In genomic region chr3:87901036-87901624, GRCm38 (mm10) we compare ENCODE assay signal across 16 mouse cellular contexts. TPM values are rescaled to one million over a fixed set of nuclear protein-coding genes. Genes with fewer than 3 reads are reported as not detected.
DNase-seq lines count a peak whose midpoint lies in the region; ATAC-seq and TF ChIP-seq lines count a peak whose summit lies in the region.
"Had no signal": no experiment of that assay in that cellular context is flagged by ENCODE, and none has a peak within 500 bp of the region (broad histone marks: within the 10 kb centered on the region; RNA-seq: fewer than 3 reads in every experiment).

No protein-coding gene starts in this region.

- no peaks in the 10 kb centered on the region for H3K9me3 ChIP-seq in liver, embryonic 12.5 days (replicated peaks)
- H3K9me3 ChIP-seq: forebrain, embryonic 12.5 days; limb, embryonic 13.5 days had no signal

- WGBS in spleen, adult 2 months = 4% methylated on average over 1 of the region's 1 CpGs
- WGBS in liver, embryonic 12.5 days (ENCODE audit: insufficient replicate concordance) = 4% methylated on average over 1 of the region's 1 CpGs

- no peak for TF ChIP-seq CTCF in spleen, adult 2 months (IDR thresholded peaks at IDR 0.05; ENCODE audit: extremely low read depth, insufficient read depth, insufficient read length, insufficient replicate concordance)

- no peaks in the 10 kb centered on the region for H3K36me3 ChIP-seq in spleen, adult 2 months (ENCODE audit: control insufficient read depth, insufficient read depth, low read length)
- H3K36me3 ChIP-seq in liver, embryonic 12.5 days = no peaks in the 10 kb centered on the region
- no peaks in the 10 kb centered on the region for H3K36me3 ChIP-seq in splenic B cell, adult 2 months (ENCODE audit: control insufficient read depth, insufficient read depth, low read length, poor library complexity, severe bottlenecking)
- H3K36me3 ChIP-seq: forebrain, embryonic 12.5 days; limb, embryonic 13.5 days had no signal

- peak overlapping the region; percentile 72 for H3K4me2 ChIP-seq in liver, embryonic 12.5 days
- H3K4me2 ChIP-seq: forebrain, embryonic 12.5 days; limb, embryonic 13.5 days had no signal

- H3K27ac ChIP-seq in spleen, adult 2 months (ENCODE audit: insufficient read depth, low read length) = peak overlapping the region; percentile 4; the same call in 1 of the 2 replicates
- peak overlapping the region; percentile 98 for H3K27ac ChIP-seq in liver, embryonic 12.5 days
- H3K27ac ChIP-seq: forebrain, embryonic 12.5 days; limb, embryonic 13.5 days had no signal

- no peak for DNase-seq in spleen, adult 2 months (ENCODE audit: low read depth in 1 of 2, low spot score in 2 of 2)
- DNase-seq in spleen, adult 18-20 months = no peak
- DNase-seq in splenic B cell, adult 2 months (ENCODE audit: low read depth, low spot score) = peak; percentile 23
- no peak for DNase-seq in lung, postnatal 4 days
- DNase-seq in neural tube, embryonic 10.5 days (ENCODE audit: extremely low spot score, low spot score) = no peak
- DNase-seq: adrenal gland, postnatal 25 days; cerebellum, adult 8-10 months; heart, postnatal 10 days; kidney, postnatal 10 days; layer of hippocampus, postnatal 36 days; right cerebral cortex, postnatal 14 days had no signal

- no peak for TF ChIP-seq POLR2A in spleen, adult 2 months (IDR thresholded peaks at IDR 0.05; ENCODE audit: low read depth, low read length)

- peak; percentile 86 for ATAC-seq in common myeloid progenitor, adult 5-6 weeks (replicated peaks; ENCODE audit: low read depth, poor library complexity, severe bottlenecking)
- ATAC-seq in liver, embryonic 12.5 days = peak; percentile 85
- ATAC-seq: inflammation-experienced regulatory T-cells, adult 6 months had no signal

- no peaks in the 10 kb centered on the region for H3K27me3 ChIP-seq in spleen, adult 2 months (ENCODE audit: control insufficient read depth, insufficient read depth, low read length)
- no peaks in the 10 kb centered on the region for H3K27me3 ChIP-seq in liver, embryonic 12.5 days (replicated peaks)
- no peaks in the 10 kb centered on the region for H3K27me3 ChIP-seq in splenic B cell, adult 2 months (ENCODE audit: control insufficient read depth, insufficient read depth, low read length, poor library complexity, severe bottlenecking)
- H3K27me3 ChIP-seq: forebrain, embryonic 12.5 days; limb, embryonic 13.5 days had no signal

- peak overlapping the region; percentile 72 for H3K9ac ChIP-seq in liver, embryonic 12.5 days
- H3K9ac ChIP-seq: forebrain, embryonic 12.5 days; limb, embryonic 13.5 days had no signal

- H3K4me1 ChIP-seq in spleen, adult 2 months (ENCODE audit: control insufficient read depth, insufficient read depth, insufficient read length) = no peaks in the 10 kb centered on the region
- H3K4me1 ChIP-seq in liver, embryonic 12.5 days = peaks cover 60% of the 10 kb centered on the region
- H3K4me1 ChIP-seq: forebrain, embryonic 12.5 days; limb, embryonic 13.5 days had no signal

- H3K4me3 ChIP-seq in spleen, adult 2 months (ENCODE audit: extremely low read depth, insufficient read depth, insufficient read length) = no peak overlapping the region
- peak overlapping the region; percentile 47 for H3K4me3 ChIP-seq in liver, embryonic 12.5 days
- H3K4me3 ChIP-seq: forebrain, embryonic 12.5 days; limb, embryonic 13.5 days had no signal

RNA-seq across cellular contexts. Expression of gene Hdgf, which starts 5.0 kb away (rescaled TPM):
- 43.6 and 50.0 TPM in 2 replicates for polyA plus RNA-seq in spleen, adult 2 months (2012; rRNA removed)
- 529 and 635 TPM in 2 replicates for total RNA-seq in common myeloid progenitor, adult 5-6 weeks (2017)
- polyA plus RNA-seq in liver, embryonic 12.5 days (2016; fragmentation: Nextera tagmentation; extraction: Ambion mirVana) = 393 and 400 TPM in 2 replicates

RNA-seq across cellular contexts. Expression of gene Prcc, which starts 15.7 kb away (rescaled TPM):
- 23.3 and 23.4 TPM in 2 replicates for polyA plus RNA-seq in spleen, adult 2 months (2012; rRNA removed)
- total RNA-seq in common myeloid progenitor, adult 5-6 weeks (2017) = 31.6 and 42.4 TPM in 2 replicates
- 8.7 and 8.9 TPM in 2 replicates for polyA plus RNA-seq in liver, embryonic 12.5 days (2016; fragmentation: Nextera tagmentation; extraction: Ambion mirVana)

RNA-seq across cellular contexts. Expression of gene Mrpl24, which starts 18.2 kb away (rescaled TPM):
- 24.3 and 34.6 TPM in 2 replicates for polyA plus RNA-seq in spleen, adult 2 months (2012; rRNA removed)
- 114 and 121 TPM in 2 replicates for total RNA-seq in common myeloid progenitor, adult 5-6 weeks (2017)
- polyA plus RNA-seq in liver, embryonic 12.5 days (2016; fragmentation: Nextera tagmentation; extraction: Ambion mirVana) = 57.0 and 57.3 TPM in 2 replicates

RNA-seq across cellular contexts. Expression of gene Isg20l2, which starts 29.0 kb away (rescaled TPM):
- 14.3 and 17.4 TPM in 2 replicates for polyA plus RNA-seq in spleen, adult 2 months (2012; rRNA removed)
- total RNA-seq in common myeloid progenitor, adult 5-6 weeks (2017) = 50.2 and 56.6 TPM in 2 replicates
- 51.9 and 52.2 TPM in 2 replicates for polyA plus RNA-seq in liver, embryonic 12.5 days (2016; fragmentation: Nextera tagmentation; extraction: Ambion mirVana)

RNA-seq across cellular contexts. Expression of gene Rrnad1, which starts 29.4 kb away (rescaled TPM):
- polyA plus RNA-seq in spleen, adult 2 months (2012; rRNA removed) = 35.6 and 36.7 TPM in 2 replicates
- 11.3 and 13.5 TPM in 2 replicates for total RNA-seq in common myeloid progenitor, adult 5-6 weeks (2017)
- polyA plus RNA-seq in liver, embryonic 12.5 days (2016; fragmentation: Nextera tagmentation; extraction: Ambion mirVana) = 11.1 and 11.4 TPM in 2 replicates
